Mouse (Mus musculus) thymus, postnatal 25 days (tissue): ENCODE data around the gene Sumo2.
"Not testable (repeated sequence)": the region's sequence is repeated elsewhere in the genome, so short reads cannot be mapped to it uniquely, and the experiment has no call there.

ENCODE experiments used
- DNase-seq: peaks from one replicate; pipeline ENCODE4 v3.0.0; 2022

Sumo2 gene

DNA sequence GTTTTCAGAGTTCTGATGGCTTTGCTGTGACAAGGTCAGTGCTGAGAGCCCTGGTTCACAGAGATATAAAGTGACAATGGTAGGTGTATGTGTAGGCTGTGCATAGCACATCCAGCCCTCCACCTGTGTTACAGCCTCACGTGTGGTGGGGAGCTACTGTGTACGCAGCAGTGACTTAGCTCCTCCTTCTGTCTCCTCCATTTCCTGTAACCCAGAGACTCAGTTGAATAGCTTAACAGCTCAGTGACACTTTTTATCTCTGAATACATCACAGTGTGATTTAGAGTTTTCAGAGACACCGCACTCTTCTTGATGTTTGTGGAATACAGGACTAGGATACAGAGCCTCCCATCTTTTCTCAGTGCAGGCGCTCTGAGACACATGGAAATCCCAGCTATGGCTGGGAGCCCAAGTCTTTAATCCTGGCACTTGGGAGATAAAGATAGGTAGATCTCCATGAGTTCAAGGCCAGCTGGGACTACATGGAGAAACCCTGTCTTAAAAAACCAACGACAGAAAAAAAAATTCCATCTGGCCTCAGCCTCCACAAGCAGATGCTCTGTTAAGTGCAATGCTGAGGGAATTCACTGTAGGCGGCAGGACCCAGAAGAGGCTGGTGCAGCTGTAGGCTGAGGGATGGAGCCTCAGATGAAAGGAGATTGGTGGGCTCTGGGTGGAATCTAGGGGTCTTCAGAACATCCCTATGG, 54.4 kb downstream of the Sumo2 start:
- DNase-seq, result peak; percentile 61

DNA sequence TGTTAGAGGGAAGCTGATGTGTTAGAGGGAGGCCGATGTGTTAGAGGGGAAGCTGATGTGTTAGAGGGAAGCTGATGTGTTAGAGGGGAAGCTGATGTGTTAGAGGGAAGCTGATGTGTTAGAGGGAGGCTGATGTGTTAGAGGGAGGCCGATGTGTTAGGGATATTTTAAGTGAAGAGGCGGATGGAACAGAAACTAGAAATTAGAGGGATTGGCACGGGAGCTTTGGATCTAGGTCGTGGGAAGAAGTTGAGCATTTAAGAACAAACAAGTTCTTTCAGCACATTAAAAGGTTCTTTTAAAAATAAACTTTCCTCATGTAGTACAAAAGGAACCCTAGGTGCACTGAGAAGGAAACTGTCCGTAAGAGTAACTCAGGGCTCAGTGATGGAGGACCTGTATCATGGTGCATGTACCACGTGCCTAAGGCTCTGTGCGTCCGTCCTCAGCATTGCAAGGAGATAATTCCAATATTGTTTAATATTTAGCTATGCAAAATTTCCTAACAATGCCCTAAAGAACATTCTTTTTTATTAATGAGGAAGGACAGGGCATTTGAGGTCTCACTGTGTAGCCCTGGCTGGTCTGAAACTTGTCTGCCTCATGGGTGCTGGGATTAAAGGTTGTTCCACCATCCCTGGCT, 57.7 kb downstream of the Sumo2 start:
- DNase-seq, result no peak

DNA sequence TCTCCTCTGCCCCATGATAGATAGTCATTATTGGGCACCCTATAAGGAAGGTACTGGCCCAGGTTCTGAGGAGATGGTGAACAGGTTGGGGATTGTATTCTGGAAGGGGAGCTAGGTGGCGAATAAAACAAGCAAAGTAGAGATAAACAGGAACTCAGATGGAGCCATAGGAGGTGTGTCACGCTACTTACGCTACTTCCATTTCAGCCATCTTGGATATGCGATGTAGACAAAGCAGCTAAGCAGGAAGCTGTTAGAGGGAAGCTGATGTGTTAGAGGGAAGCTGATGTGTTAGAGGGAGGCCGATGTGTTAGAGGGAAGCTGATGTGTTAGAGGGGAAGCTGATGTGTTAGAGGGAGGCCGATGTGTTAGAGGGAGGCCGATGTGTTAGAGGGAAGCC, 58.7 kb downstream of the Sumo2 start:
- not testable (repeated sequence) for DNase-seq

DNA sequence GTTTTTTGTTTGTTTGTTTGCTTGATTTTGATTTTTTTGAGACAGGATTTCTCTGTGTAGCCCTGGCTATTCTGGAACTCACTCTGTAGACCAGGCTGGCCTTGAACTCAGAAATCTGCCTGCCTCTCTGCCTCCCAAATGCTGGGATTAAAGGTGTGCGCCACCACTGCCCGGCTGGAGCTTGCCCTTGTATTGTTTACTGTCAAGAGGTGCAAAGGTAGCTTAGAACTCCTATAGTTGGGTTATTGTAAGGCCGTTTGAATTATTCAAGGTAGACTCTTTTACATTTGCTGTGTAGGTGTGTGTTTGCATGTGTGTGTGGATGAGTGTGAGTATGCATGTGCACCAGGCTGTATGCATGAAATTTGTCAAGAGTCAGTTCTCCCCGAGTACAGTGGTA, 59.4 kb downstream of the Sumo2 start:
- not testable (repeated sequence) for DNase-seq

DNA sequence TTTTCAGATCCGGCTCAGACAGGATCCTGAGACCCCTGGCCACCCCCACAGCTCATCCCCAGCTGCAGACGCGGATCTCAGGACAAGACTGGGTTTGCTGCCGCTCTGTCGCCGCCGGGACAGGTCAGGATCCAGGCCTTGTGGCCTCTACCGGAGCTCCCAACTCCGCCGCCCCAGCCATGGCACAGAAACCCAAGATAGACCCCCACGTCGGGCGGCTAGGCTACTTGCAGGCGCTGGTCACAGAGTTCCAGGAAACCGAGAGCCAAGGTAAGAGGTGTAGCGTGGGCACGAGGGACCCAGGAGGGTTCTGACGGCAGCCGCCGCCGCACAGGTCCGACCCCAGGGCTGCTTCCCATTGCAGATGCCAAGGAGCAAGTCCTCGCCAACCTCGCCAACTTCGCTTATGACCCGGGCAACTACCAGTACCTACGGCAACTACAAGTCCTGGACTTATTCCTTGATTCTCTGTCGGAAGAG, 60.3 kb downstream of the Sumo2 start:
- no peak for DNase-seq

DNA sequence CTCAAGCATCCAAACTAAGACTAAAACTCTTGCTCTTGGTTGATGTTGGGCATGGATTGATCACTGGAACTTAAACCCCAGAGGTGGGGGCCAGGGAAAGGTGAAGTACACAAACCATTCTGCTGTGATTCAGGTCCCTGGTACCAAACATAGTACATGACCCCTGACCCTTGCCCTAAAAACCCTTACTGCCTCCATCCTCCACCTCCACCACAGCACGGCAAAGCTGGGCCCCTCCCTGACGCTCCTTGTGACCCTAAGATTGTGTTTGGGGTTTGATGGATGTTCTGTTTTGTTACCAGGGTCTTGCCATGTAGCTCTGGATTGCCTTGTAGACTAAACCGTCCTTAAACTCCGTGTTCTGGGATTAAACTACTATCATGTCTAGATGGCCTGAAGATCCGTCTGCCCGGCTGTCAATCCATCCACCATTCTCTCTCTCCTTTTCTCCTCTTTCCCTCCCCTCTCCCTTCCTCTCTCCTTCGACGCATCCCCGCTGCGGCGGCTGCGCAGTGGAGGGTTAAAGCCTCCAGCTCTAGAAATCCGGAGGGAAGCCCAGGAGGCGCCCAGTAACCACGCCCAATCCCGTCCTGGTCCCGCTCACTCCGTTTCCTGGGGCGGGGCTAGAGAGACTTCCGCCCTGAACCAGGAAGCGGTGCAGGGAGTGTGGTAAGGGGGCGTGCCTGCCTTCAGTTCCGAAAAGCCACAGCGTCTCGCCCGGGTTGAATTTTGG, 60.9 kb downstream of the Sumo2 start, which contains the start of gene Armc7:
Gene Armc7, plus strand, starts transcription at position 643 of the 733 bp plus-strand sequence.
- peak; percentile 96 for DNase-seq

DNA sequence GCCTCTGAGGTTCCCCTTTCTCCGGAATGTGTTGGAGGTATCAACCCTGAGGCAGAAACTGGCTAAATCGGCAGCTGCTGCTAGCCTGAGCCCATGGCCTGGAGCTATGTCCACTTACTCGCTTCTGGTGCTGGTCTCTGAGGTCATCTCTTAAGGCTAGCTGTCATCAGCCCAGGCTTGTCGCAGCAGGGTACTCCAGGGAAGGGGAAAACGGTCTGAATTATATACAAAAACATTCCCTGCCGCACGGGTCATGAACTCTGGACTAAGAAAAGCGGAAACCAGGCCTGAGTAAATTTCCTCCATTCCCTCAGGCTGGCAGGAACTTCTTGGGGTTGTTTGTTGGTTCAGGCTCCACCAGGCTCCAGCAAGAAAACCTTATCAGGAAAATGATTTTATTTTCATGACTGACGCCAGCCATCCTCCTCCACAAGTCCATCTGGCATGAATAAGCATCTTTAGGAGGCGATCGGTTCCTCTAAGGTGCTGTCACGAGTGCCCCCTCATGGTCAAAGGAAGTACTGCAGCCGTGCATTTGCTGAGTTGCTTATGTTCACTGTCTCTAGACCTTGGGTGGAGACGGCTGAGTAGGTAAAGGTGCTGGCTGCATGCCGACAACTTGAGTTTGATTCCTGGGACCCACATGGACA, 62.3 kb downstream of the Sumo2 start:
- peak; percentile 97 for DNase-seq
